Mouse (Mus musculus): ENCODE data around the gene Kcnj3.
"Not testable (repeated sequence)": the region's sequence is repeated elsewhere in the genome, so short reads cannot be mapped to it uniquely, and the experiment has no call there.

Gene Kcnj3

GRCm38 (mm10) chr2:55435721-55436260 is at the start of gene Kcnj3:
Gene Kcnj3, plus strand, starts transcription at chr2:55435970.
- DNase-seq = peak; percentile 86

GRCm38 (mm10) chr2:55390330-55390989 is 45.3 kb upstream of the Kcnj3 start:
- DNase-seq = no peak

- DNase-seq = no peak
Observed at GRCm38 (mm10) chr2:55405307-55405706, 30.5 kb upstream of the Kcnj3 start.

- DNase-seq = no peak
Observed at GRCm38 (mm10) chr2:55427633-55428032, 8.1 kb upstream of the Kcnj3 start.

GRCm38 (mm10) chr2:55432104-55432503 is 3.7 kb upstream of the Kcnj3 start:
- peak; percentile 85 for DNase-seq

GRCm38 (mm10) chr2:55436261-55437006 is 664 bp downstream of the Kcnj3 start:
- DNase-seq = peak; percentile 73

- DNase-seq = peak; percentile 54
Observed at GRCm38 (mm10) chr2:55437007-55437949, 1.5 kb downstream of the Kcnj3 start.

GRCm38 (mm10) chr2:55437977-55438376 is 2.2 kb downstream of the Kcnj3 start:
- DNase-seq = peak; percentile 60

GRCm38 (mm10) chr2:55439211-55439610 is 3.4 kb downstream of the Kcnj3 start:
- peak; percentile 28 for DNase-seq

GRCm38 (mm10) chr2:55442006-55442405 is 6.2 kb downstream of the Kcnj3 start:
- DNase-seq = peak; percentile 43

- DNase-seq = no peak
Observed at GRCm38 (mm10) chr2:55447298-55447697, 11.5 kb downstream of the Kcnj3 start.

- peak; percentile 89 for DNase-seq
Observed at GRCm38 (mm10) chr2:55450774-55451173, 15.0 kb downstream of the Kcnj3 start.

- no peak for DNase-seq
Observed at GRCm38 (mm10) chr2:55459195-55459594, 23.4 kb downstream of the Kcnj3 start.

- no peak for DNase-seq
Observed at GRCm38 (mm10) chr2:55469141-55469540, 33.4 kb downstream of the Kcnj3 start.

GRCm38 (mm10) chr2:55470006-55470405 is 34.2 kb downstream of the Kcnj3 start:
- no peak for DNase-seq

- peak; percentile 52 for DNase-seq
Observed at GRCm38 (mm10) chr2:55479511-55479910, 43.7 kb downstream of the Kcnj3 start.

GRCm38 (mm10) chr2:55479933-55480601 is 44.3 kb downstream of the Kcnj3 start:
- DNase-seq = peak; percentile 94

GRCm38 (mm10) chr2:55480602-55480965 is 44.8 kb downstream of the Kcnj3 start:
- DNase-seq = no peak

- DNase-seq = not testable (repeated sequence)
Observed at GRCm38 (mm10) chr2:55485500-55486129, 49.8 kb downstream of the Kcnj3 start.

- no peak for DNase-seq
Observed at GRCm38 (mm10) chr2:55503390-55504176, 67.8 kb downstream of the Kcnj3 start.

- no peak for DNase-seq
Observed at GRCm38 (mm10) chr2:55505712-55506111, 69.9 kb downstream of the Kcnj3 start.
